Mouse (Mus musculus): ENCODE data around the gene Kcnn3.

The Kcnn3 gene

GRCm38 (mm10) chr3:89519894-89520293 lies at the start of gene Kcnn3:
Gene Kcnn3 (plus strand): TSS chr3:89520164.
- peak; percentile 73 for DNase-seq (ENCODE audit: low read depth, low spot score)

GRCm38 (mm10) chr3:89472280-89472679 lies 47.7 kb upstream of the Kcnn3 start:
- DNase-seq (ENCODE audit: low read depth, low spot score) = no peak

GRCm38 (mm10) chr3:89473838-89474237 lies 46.1 kb upstream of the Kcnn3 start:
- no peak for DNase-seq (ENCODE audit: low read depth, low spot score)

DNA sequence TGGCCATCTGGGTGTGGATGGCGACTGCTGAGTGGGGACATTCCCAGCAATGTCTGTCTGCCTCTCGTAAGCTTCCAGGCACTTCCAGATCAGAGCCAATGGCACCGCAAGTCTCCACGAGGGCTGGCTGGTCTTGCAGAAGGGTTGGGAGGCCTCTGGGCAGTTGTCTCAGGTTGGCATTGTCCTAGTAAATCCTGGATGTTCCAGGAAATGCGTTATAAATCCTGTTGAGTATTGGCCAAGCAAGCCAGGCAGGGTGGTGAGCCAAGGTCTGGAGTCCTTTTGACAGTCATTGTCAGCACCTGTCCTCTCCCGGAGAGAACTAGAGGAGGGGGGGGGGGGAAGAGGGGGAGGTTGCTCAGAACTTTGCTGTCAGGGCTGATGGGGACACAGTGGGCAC lies 40.9 kb upstream of the Kcnn3 start:
- DNase-seq (ENCODE audit: low read depth, low spot score) = no peak

DNA sequence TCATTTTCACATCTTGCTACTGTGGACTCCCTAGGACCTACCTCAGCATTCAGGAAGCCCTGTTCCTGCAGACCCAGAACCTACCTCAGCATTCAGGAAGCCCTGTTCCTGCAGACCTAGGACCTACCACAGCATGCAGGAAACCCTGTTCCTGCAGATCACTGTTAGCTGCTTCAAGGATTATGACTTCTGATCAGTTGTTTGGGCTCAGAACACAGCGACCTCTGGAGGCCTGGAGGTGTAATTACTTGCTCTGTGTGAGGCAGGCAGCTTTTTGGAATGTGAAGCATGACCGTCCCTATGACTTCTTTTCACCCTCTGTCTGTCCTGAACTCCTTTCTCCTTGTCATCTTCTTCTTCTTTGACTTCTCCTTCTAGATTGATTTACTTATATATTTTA lies 38.5 kb upstream of the Kcnn3 start:
- DNase-seq (ENCODE audit: low read depth, low spot score) = no peak

- DNase-seq (ENCODE audit: low read depth, low spot score) = no peak
Observed at GRCm38 (mm10) chr3:89482249-89482648, 37.7 kb upstream of the Kcnn3 start.

DNA sequence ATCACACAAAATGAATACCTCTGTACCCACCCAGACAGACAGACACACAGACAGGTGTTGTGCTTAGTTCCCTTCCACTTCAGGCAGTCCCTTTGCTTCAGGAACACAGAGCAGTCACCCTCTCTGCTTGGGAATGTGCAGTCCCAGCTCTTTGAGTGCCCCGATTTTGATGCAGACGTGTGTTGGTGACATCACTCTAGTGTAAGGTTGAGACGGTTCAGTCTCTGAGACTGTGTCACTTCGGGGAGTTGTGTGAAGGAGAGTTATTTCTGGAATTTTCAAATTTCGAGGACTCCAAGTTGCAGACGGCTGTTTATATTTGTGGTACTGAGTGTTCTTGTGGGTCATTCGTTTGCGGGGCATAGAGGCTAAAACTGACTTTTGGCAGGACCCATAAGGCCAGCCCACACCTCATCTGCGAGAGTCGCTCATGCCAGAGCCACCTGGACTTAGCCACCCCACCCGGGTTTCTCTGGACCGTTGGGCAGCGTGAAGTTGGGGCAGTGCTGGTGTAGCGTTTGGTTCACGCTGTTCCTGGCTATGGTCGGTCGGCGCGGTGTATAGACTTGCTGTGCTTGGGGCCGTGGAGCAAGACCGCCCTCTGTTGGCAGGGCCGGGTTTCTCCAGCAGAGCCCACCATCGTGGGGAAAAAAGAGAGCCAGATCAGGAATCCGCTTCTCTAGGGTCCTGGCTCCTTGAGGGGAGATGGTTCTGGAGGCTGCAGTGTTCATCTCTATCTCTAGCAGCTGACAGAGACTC lies 35.0 kb upstream of the Kcnn3 start:
- DNase-seq (ENCODE audit: low read depth, low spot score) = peak; percentile 64

DNA sequence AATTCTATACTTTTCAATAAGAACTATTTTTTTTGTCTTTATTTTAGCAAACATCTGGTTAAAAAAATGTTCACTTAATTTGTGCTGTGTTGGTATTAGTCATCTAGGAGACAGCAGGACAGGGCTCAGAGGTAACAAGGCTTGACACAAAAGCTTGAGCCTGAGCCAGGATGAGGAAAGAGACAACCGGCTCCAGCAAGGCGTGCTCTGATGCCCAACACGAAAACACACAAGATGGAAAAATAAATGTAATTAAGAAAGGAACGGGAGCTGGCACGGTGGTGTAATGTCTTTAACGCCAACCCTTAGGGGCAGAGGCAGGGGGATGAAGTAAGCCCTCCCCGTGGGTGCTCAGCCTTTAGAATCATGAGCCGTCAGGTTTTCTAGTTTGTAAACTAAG lies 33.9 kb upstream of the Kcnn3 start:
- no peak for DNase-seq (ENCODE audit: low read depth, low spot score)

- peak; percentile 10 for DNase-seq (ENCODE audit: low read depth, low spot score)
Observed at GRCm38 (mm10) chr3:89486916-89487702, 32.9 kb upstream of the Kcnn3 start.

- DNase-seq (ENCODE audit: low read depth, low spot score) = no peak
Observed at GRCm38 (mm10) chr3:89490790-89491189, 29.2 kb upstream of the Kcnn3 start.

DNA sequence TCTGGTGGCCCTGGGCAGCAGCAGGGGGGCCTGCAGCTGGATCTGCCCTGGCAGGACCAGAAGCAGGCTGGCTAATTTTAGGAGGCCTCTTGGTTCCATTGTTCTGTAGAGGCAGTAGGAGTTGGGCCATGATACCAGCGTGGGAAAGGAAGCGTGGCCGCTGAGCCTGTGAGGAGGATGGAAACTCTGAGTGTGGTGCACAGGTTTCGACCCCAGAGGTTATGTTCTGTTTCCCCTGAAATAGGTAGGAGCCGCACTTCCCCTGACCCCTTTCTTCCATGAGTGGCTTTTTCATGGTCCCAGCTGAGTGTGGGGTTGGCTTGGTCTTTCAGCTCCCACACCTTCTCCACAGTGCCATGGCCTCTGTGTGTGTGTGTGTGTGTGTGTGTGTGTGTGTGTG lies 28.4 kb upstream of the Kcnn3 start:
- no peak for DNase-seq (ENCODE audit: low read depth, low spot score)

DNA sequence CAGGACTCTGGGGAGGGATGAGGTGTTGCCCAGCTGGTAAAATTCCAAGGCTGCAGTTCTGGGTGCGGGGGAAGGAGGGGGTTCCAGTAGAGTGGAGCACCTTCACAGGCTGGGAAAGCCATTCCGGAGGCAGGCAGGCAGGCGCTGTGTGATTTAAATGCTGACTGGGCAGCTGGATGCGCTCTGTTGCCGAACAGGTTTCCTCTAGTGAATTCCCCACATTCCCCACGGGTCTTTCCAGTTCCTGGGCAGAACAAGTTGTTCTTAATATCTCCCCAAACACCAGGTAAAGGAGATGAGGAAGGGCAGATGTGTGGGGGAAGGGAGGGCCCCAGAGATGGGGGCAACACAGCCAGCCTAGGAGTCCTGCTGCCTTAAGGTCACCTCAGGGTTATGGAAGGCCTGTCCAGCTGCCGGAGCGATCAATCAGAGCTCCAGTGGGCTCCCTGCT lies 27.2 kb upstream of the Kcnn3 start:
- DNase-seq (ENCODE audit: low read depth, low spot score) = no peak

DNA sequence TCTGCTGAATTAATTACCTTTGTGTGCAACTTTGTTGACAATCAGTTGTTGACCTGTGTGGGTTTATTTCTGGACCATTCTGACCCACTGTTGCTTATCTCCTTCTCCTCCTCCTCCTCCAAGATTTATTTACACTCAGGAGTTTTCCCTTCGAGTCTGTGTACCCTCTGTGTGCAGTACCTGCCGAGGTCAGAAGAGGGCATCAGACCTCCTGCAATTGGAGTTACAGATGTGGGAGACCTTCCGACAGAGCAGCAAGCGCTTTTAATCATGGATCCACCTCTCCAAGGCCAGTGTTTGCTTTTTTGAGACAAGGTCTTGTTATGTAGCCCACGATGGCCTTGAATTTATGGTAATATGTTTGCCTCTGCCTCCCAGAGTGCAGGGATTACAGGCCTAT lies 25.3 kb upstream of the Kcnn3 start:
- DNase-seq (ENCODE audit: low read depth, low spot score) = no peak

- no peak for DNase-seq (ENCODE audit: low read depth, low spot score)
Observed at GRCm38 (mm10) chr3:89496366-89496765, 23.6 kb upstream of the Kcnn3 start.

DNA sequence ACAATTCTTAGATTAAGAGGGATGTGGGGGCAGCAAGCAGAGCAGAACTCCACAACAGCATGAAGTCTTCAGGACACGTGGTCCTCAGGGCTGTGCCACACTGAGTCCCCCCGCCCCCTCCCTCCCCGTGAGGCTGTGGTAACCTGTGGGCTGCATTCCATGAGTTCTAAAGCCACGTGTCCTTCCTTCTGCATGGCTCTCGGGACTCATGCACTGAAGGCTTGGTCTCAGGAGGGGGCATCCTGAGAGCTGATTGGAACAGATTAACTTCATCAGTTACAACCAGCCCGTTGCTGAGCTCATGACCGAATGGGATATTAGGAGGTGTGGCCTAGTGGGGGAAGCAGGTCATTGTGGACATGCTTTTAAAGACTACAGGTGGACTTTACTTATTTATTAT lies 20.3 kb upstream of the Kcnn3 start:
- no peak for DNase-seq (ENCODE audit: low read depth, low spot score)

- DNase-seq (ENCODE audit: low read depth, low spot score) = no peak
Observed at GRCm38 (mm10) chr3:89501486-89501885, 18.5 kb upstream of the Kcnn3 start.

DNA sequence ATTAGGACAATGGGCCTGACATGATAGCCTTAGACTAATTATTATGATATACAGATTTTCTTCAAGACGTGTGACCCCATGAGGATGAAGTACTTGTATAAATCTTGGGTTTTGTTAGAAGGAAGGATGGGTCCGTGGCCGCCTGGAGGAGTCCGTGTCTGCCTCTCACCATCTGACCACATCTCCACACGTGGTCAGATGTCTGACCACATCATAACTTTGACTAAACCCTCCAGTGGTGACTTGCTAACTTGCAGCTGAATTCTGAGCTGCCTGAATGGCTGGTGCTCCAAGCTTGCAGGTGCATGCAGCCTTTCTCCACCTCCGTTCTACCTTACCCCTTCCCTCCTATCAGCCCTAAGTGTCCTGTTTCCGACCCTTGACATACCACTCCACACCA lies 17.4 kb upstream of the Kcnn3 start:
- DNase-seq (ENCODE audit: low read depth, low spot score) = no peak

- no peak for DNase-seq (ENCODE audit: low read depth, low spot score)
Observed at GRCm38 (mm10) chr3:89508041-89508440, 11.9 kb upstream of the Kcnn3 start.

DNA sequence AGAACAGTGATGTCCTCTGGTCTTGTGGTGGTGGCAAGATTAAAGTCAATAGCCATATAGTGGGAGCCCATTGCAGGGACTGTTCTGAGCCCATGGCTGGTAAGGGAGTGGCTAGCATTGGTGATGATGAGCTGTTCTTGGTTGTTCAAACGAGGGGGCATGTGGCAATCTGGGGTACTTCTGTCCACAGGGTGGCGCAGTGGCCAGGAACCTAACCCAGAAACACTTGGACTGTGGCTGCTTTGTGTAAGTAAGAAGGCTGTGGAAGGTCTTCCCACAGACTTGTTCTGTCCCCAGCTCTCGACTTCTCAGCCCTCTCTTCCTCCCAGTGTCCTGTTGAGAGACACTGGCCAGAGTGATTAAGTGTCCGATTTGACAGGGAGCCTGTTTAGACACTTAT lies 9.0 kb upstream of the Kcnn3 start:
- no peak for DNase-seq (ENCODE audit: low read depth, low spot score)

DNA sequence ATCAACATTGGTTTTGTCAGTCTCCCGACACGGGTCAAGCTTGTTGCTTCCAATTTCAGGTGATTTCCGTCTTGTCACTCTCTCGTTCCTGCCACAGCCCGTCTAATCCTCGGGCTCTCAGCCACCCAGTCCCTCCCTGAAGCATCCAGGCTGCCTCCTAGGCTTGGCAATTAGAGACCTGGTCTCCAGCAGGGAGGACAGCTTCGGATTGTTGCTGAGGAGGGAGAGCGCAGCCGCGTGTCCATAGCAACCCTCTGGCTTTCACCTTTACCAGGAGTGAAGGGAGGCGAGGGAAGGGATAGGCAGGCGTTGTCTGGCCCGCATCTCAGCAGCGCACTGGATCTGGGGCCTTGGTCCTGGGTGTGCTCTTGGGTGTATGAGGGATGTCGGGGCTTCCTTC lies 8.6 kb upstream of the Kcnn3 start:
- no peak for DNase-seq (ENCODE audit: low read depth, low spot score)

GRCm38 (mm10) chr3:89512225-89512624 lies 7.7 kb upstream of the Kcnn3 start:
- DNase-seq (ENCODE audit: low read depth, low spot score) = no peak

GRCm38 (mm10) chr3:89515444-89515843 lies 4.5 kb upstream of the Kcnn3 start:
- no peak for DNase-seq (ENCODE audit: low read depth, low spot score)

DNA sequence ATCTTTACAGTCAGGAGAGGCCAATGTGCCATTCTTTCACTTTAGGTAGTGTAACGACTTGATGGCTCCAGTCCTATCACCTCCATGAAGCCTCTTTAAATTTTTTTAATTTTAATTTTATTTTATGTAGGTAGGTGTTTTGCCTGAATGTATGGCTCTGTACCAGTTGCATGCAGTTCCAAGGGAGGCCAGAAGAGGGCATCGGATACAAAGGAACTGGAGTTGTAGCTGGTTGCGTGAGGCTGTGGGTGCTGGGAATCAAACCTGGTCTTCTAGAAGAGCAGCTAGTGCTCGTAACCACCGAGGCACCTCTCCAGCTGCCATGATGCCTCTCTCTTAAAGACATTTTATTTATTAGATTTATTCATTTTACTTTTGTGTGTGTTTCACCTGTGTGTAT lies 3.6 kb upstream of the Kcnn3 start:
- DNase-seq (ENCODE audit: low read depth, low spot score) = no peak
